Mouse (Mus musculus) spleen, adult 2 months (tissue): ENCODE data around the gene 4930447C04Rik.

ENCODE experiments used
- CTCF ChIP-seq: fragments of 200-500 bp; IDR thresholded peaks from 2 replicates; pipeline ENCODE4 v1.5.1; 2011; ENCODE audit warnings: mild to moderate bottlenecking, inconsistent platforms; ENCODE audit not compliant: insufficient read depth, insufficient read length, insufficient replicate concordance; ENCODE audit errors: extremely low read depth
- POLR2A ChIP-seq: fragments of 200-500 bp; IDR thresholded peaks from 2 replicates; pipeline ENCODE4 v1.6.1; 2011; ENCODE audit warnings: low read depth, low read length, inconsistent platforms

DNA sequence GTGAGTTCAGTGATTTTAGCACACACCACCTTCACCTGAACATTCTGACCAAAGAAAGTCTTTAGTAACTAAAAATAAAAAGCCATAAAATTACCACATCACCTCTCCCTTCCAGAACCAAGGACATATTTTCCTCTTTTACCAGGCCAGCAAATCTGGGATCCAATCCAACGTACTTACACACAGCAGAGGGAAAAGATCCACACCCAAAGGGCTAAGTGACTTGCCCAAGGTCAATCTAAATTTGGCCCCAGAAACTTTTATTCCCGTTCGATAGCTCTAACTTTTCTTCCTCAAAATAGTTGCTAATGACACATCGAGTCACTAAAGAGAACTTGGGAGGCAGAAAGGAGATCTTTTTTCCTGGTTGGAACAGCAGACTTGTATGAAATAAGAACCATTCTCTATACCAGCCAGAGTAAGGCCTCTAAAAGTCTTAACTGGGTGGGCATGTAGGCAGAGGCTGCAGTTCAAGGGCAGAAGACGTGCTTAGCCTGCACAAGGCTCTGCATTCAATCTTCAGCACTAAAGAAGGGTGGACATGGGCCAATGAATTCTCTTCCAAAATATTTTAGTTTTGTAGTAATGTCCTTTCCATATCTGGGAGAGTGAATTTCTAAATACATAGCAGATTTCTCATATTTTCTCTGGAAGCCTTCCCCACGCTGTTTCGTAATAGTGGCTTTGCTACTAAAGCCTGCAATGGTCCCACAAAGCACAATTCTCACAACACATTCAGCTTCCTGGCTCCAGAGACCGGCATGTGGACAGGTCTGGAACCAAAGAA lies 42.7 kb upstream of the 4930447C04Rik start:
- TF ChIP-seq POLR2A (no peak), CTCF (no peak)
